Mouse (Mus musculus) heart, postnatal 4 days (tissue): ENCODE data around the gene 4632433K11Rik. TPM values are rescaled to one million over a fixed set of nuclear protein-coding genes. Genes with fewer than 3 reads are reported as not detected.

ENCODE experiments used
- DNase-seq: peaks from one replicate; pipeline ENCODE4 v3.0.0; 2021
- total RNA-seq, 2 experiments: library from RNA; stranded (reverse); gene quantifications; 2 replicates each; pipeline ENCODE4 v1.2.3; 2021

4632433K11Rik gene
- total RNA-seq, 2 experiments from 2014 or later, result 0.57 TPM; not detected in 1

DNA sequence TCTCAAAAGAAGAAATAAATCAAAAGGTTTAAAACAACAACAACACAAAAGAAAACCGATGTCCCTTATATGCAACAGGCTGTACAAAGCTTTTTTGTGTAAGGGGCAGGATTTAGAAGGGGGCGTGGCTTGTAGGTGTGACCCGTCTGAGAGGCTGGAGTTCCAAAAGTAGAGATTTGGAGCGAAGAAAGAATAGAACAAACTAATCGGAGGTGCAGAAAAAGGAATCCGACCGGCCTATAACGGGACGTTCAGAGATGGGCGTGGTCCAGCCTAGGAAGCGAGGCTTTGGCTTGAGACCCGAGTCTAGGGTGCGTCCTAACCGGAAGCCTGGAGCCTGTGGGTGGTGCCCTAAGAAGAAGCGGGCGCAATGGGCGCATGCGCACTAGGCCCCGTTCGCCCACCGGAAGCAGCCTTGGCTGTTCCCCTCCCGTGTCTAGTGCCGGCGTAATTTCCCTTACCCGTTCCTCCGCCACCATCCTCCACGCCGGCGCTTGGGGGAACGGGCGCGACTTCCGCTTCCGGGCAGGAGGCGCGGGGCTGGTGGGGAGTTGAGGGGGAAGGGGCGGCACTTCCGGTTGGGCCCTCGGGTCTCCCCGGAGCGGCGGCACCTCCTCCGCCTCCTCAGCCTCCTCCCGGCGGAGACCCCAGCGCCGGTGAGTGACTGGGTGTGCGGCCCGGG, 13.8 kb upstream of the 4632433K11Rik start, which contains the start of the genes Zfp865 and Ccdc106:
Zfp865 (plus strand) TSS at position 377 of the 682 bp plus-strand sequence.
Ccdc106 (plus strand) TSS at position 554 of the 682 bp plus-strand sequence.
- peak; percentile 99 for DNase-seq

DNA sequence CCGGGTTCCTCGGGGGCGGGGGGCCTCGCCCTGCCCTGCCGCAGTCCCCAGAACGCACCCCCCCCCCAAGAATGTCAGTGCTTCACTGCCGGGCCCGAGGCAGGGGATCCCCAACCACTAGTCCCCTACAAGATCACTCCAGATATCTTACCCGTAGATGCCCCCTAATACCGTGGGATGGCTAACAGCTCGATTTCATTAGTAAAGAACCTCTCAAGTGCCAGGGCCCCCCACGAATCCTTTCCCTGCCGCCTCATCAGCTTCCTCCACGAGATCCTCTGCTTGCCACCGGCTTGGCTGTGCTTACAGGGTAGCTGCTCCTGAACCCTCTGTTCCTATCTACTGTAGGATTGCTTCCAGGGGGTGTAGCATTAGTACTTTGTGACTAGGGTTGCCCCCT, 13.2 kb upstream of the 4632433K11Rik start:
- no peak for DNase-seq

DNA sequence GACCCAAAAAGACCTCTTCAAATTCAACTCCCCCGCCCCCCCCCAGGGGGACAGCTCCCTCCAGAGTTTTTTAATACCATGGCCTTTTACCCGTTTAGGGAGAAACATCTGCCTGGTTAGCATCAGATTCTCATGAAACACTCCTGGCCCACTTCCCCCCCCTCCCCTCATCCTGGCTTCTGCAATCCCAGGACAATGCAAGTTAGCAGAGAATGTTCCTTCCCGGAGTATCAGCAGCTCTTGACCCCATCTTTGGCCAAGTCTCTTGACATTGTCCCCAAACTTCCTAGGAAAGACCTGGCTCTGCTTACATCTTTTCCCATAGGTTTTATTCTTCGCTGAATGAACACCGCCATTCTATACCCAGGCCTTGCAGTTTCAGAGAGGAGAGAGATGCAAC, 12.7 kb upstream of the 4632433K11Rik start:
- DNase-seq, result no peak

DNA sequence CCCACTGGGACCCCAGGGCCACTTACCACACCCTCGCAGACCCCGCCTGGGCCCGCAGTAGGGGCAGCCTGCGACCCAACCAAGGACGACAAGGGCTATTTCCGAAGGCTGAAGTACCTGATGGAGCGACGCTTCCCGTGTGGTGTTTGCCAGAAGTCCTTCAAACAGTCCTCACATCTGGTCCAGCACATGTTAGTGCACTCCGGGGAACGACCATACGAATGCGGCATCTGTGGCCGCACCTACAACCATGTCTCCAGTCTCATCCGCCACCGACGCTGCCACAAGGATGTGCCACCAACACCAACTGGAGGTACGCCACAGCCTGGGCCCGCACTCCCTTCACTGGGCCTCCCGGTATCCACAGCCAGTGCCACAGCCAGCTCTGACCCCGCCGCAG, 4.4 kb upstream of the 4632433K11Rik start:
- DNase-seq, result no peak

DNA sequence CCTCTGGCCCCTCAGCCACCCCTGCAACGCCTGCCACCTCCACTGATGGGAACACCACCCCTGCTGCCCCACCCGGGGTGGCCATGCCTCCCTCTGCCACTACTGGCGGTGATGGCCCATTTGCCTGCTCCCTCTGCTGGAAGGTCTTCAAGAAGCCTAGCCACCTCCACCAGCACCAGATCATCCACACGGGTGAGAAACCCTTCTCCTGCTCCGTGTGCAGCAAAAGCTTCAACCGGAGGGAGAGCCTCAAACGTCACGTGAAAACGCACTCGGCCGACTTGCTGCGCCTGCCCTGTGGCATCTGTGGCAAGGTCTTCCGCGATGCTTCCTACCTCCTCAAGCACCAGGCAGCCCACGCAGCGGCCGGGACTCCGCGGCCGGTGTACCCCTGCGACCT, 4.0 kb upstream of the 4632433K11Rik start:
- DNase-seq, result no peak

DNA sequence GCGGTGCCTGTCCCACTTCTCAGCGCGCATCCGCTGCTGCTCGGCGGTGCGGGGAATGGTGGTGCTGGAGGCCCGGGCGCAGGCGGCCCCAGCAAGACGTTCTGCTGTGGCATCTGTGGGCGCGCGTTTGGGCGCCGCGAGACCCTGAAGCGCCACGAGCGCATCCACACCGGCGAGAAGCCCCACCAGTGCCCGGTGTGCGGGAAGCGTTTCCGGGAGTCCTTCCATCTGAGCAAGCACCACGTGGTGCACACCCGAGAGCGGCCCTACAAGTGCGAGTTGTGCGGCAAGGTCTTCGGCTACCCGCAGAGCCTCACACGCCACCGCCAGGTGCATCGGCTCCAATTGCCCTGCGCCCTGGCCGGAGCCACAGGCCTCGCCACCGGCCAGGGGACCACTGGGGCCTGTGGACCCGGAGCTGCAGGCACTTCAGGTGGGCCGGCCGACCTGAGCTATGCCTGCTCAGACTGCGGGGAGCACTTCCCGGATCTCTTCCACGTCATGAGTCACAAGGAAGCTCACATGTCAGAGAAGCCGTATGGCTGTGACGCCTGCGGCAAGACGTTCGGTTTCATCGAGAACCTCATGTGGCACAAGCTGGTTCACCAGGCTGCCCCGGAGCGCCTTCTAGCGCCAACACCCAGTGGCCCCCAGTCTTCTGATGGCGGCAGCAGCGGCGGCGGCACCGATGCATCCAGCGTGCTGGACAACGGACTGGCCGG, 3.2 kb upstream of the 4632433K11Rik start:
- peak; percentile 16 for DNase-seq

DNA sequence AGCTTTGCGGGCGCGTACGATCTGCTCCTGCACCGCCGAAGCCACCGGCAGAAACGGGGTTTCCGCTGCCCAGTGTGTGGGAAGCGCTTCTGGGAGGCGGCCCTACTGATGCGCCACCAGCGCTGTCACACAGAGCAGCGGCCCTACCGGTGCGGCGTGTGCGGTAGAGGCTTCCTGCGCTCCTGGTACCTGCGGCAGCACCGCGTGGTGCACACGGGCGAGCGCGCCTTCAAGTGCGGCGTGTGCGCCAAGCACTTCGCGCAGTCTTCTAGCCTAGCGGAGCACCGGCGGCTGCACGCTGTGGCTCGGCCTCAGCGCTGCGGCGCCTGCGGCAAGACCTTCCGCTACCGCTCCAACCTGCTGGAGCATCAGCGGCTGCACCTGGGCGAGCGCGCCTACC, 2.4 kb upstream of the 4632433K11Rik start:
- DNase-seq, result no peak

DNA sequence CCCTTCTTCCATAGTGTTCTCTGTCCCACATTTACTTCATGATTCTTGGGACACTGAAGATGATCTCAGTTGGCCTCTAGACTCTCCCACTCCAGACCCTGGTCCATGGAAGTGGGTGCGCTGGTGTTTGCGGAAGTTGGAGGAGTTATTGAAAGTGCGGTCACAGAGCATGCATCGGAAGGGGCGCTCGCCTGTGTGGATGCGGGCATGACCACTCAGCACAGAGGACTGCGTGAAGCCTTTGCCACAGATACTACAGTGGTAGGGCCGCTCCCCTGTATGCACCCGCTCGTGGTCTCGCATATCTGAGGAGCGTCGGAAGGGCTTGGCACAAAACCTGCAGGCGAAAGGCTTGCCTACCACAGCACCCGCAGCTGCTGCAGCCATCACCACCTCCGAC, 1.7 kb downstream of the 4632433K11Rik start:
- no peak for DNase-seq

DNA sequence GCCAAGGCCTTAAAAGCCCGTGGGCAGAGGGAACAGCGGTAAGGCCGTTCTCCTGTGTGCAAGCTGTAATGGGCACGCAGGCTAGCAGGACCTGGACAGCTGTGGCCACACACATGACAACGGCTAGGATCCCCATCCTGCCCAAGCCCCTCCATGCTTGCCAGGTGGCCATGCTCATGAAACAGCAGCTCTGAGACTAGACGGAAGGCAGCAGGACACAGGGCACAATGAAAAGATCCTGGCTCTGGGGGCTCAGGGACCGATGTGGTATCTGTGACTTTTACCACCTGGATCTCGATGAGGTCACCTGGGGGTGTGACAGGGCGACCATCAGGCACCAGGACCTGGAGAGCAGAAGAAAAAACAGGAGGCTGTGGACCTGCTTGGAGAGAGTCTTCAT, 2.2 kb downstream of the 4632433K11Rik start:
- DNase-seq, result no peak

DNA sequence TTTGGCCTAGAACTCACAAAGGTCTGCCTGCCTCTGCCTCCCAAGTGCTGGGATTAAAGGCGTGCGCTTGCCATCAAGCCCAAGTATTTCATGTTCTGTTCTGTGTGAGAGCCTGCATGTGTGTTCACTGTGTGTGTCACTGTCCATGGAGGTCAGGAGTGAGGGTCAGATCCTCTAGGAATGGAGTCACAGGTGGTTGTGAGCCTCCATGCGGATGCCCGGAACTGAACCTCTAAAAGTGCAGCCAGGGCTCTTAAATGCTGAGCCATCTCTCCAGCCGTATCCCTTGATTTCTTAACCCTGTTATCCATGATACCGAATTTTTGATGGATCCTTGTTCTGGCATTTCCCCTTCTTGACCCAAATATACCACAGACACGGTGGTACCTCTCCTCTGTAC, 3.1 kb downstream of the 4632433K11Rik start:
- no peak for DNase-seq

DNA sequence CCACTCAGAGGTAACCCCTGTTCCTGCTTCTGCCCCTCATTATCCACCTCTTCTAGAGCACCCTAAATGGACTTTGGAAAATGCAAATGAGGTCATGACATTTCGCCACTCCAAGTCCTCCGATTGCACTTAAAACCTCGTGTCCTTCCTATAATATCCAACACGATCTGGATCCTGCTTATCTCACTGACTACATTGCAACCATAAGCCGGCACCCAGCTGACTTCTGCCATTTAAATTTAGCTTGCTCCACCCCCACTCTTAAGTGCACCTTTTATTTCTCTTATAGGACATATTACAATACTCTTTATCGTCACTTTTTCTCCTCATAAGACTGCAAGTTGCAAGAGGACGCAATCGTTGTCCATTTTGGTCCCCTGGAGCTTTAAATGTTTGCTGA, 3.5 kb downstream of the 4632433K11Rik start:
- no peak for DNase-seq

DNA sequence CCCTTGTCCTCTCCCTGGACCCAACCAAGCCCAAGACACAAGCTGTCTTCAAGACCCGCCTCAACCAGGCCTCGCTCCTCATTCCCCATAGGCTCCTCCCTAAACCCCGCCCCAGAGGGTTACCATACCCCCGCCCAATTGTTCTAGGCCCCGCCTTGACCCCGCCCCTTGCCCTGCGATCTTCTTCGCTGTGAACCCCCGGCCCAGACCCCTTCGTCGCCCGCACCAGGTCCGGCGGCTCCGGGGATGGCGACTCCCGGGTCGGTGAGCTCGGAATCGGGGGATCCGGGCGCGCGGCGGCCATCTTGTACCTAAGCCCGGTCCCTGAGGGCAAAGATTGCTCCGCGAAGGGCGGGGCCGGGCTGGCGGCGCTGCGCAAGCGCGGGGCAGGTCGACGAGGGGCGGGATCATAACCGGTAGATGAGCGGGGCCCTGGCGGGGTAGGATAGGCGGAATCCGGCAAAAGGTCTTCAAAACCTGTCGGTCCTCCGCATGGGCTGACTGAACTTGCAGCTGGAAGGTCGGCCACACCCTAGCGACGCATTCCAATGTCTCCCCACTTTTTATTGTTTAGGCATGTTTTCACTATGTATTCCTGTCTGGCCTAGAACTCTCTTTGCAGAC, 4.3 kb downstream of the 4632433K11Rik start, which contains the start of gene Zfp784:
Zfp784 (minus strand) TSS at position 338 of the 624 bp plus-strand sequence.
- DNase-seq, result peak; percentile 95

DNA sequence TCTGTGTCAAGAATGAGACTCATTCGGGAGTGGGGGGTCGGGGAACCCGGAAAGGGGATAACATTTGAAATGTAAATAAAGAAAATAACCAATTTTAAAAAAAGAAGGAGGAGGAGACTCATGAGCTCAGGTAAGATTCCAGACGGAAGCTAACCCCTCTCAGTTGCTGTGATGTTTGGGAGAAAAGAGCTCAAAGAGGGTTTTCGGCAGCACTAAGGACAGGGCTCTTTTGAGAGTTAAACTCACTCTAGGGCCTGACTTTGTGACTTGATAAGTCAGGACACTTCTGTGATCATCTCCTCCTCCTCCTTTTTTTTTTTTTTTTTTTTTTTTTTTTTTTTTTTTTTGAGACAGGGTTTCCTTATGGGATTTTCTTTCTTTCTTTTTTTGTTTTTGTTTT, 5.0 kb downstream of the 4632433K11Rik start:
- no peak for DNase-seq

DNA sequence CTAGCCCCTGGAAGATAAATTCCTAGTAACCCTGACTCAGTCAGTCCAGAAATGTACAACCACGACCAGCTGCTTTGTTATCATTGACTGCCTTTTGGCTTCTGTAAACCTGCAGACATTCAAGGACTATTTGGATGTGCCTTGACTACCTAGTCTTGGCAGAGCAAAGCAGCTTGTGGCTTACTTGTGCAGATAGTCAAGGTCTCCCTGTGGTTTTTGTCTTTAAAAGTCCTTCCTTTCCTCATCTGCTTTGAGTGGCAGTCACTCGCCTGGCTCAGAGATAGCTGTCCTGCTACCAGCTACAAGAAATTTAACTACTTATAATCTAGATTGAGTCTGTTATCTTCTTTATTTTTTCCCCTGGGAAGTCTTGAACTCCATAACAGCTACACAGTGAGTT, 11.1 kb downstream of the 4632433K11Rik start:
- no peak for DNase-seq

DNA sequence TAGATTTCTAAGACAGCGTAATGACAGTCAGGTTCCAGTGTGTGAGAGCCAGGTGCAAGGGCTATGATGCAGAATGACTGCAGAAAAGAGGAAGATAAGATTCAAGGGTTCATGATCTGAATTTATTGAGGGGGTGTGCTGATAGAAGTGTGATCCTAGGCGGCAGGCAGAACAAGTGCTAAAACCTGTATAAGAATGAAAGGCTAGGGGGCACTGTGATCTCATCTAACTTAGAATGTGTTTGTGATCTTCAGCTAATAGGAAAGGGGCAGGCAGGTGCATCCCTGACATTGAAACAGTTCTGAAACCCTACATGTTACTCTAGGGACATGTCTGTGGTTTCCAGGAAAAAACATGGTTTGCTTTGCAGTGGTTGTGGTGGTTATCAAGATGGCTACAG, 12.2 kb downstream of the 4632433K11Rik start:
- no peak for DNase-seq

DNA sequence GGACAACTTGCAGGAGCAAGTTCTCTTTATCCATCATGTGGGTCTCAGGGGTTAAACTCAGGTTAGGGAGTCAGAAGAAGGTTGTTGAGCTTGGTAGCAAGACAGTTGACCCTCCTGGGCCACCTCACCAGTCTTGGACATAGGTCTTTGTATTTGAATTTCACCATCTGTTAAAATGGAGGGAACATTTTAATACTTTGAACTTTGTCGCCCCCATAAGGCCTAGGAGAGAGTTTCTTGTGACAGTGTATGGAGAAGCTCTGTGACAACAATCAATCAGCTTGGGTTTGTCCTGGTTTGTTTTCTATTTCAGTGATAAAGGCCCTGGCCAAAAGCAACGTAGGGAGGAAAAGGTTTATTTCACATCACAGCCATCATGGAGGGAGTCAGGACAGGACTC, 13.4 kb downstream of the 4632433K11Rik start:
- no peak for DNase-seq

DNA sequence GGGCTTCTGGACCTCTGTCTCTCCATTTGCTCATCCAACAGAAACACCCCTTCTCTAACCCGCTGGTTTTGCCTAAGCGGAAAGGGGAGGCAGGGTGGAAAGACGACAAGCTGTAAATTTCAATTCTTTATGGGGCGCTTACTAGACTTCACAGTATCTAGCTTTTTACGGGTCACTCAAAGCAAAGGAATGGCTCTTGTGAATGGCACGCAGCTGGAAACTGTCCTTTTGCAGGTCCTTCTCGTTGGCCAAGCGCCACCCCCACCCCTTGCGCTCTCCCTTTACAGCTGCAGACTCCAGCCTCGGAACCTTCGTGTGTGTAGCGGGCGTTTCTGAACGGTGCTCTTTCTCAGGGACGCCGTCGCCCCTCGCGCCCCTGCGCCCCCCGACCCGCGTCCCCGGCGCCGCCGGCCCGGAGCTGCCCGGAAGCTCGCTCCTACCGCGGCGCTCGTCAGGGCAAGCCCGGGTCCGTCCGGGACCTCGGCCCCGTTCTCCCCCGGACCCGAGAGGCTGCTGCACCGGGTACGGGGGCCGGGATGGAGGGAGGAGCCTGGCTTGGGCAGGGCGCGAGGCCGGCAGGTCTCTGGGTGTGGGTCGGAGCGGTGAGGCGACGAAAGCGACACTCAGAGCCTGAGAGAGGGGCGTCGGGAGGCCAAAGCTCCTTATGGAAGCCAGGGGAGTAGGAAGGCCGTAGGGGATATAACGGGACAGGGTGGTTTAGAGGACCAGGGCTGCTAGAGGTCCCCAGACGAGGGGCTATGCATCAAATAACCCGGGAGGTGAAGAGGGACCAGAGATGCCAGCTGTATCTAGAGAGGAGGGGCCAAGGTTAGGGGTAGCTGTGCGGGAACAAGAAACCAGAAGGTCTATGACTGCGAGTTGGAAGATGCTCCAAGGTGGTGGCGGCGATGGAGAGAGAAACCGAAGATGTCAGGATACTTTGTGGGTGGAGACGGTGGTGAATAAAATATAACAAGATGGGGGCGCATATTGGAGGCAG, 17.6 kb downstream of the 4632433K11Rik start, which contains the start of gene Zfp580:
Zfp580 (plus strand) TSS at position 346 of the 1,000 bp plus-strand sequence.
- DNase-seq, result peak; percentile 85

DNA sequence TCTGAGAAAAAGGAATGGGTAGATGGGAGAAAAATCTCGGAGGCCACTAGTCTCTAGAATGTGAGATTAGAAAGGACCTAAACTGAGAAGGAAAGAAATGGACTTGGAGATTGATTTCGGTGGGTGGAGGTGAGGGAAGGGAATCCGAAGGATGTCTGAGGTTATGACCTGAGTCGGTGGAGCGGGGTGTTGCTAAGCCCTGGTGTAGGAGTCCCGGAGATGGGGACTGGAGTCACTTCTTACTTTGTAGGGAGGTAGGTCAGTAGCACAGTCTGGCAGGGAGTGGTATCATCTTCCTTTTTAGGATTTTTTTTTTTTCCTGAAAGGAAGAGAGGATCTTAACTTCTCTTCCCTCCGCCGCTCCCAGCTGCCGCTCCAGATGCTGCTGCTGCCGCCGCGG, 18.5 kb downstream of the 4632433K11Rik start:
- DNase-seq, result no peak

DNA sequence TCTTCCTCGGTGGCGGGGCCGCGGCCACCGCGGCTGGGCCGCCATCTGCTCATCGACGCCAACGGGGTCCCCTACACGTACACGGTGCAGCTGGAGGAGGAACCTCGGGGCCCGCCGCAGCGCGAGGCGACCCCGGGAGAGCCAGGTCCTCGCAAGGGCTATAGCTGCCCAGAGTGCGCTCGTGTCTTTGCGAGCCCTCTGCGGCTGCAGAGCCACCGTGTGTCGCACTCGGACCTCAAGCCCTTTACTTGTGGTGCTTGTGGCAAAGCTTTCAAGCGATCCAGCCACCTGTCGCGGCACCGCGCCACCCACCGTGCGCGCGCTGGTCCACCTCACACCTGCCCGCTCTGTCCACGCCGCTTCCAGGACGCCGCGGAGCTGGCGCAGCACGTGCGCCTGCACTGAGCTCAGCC, 19.0 kb downstream of the 4632433K11Rik start:
- no peak for DNase-seq

DNA sequence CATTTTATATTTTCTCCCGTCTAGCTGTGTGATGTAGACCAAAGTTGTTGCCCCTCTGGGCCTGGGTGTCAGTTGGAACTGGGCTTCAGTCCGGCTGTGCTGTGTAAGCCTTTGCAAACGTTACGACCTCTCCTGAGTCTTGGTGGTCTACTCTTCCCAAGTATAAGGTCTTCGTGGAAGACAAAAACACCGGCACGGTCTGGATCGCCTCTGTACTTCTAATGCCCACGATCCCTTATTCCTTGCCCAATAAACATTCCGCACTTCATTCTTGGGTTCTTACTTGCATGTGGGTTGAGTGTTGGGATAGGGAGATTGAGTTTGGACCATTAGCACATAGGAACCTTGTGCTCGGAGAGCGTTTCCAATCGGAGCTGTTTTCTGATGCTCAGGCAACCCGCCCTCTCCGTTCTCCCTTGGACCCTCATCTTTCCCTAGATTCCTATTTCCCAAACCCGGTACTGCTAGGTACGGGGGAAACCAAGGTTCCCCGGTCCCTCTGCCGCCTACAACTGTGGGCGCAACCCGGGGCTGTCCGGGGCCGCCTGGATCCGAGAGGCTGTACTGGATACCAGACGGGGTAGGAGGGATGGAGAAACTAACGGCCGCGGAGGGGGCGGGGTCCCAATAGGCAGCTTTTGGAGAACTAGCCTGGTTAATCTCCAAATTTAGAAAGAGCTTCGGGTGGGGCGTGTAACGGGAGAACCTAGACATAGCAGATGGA, 19.7 kb downstream of the 4632433K11Rik start:
- DNase-seq, result no peak

DNA sequence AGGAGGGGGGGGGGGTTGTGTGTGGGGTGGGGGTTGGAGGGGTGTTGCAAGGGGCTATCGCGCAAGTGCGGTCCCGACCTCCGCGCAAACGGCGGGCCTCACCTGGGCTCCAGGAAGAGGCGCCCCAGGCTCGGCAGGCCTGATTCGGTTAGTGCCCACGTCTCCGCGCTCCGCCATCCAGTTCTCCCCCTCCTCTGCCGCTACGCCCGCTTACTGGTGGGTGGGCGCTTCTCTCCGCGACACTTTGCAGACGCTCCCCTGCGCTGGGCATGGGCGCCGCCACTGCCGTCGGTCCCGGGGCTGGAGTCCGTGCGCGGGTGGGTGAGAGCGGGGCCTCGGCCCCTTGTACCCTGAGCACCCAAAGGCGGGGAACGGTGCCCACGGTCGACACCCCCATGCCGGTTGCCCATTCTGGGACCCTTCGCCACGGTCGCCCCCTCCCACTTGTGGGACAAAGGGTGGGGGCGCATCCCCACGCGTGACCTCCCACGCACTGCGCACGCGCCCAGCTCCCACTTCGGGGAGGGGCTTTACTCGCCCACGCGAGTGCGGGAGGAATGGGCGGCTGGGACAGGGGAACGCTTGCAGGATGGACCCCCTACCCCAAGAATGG, 22.8 kb downstream of the 4632433K11Rik start:
- no peak for DNase-seq
